Mouse (Mus musculus): Measurements from ENCODE around the gene Tmem232. TPM values are rescaled to one million over a fixed set of nuclear protein-coding genes. Genes with fewer than 3 reads are reported as not detected.
A peak's percentile ranks its signal among the peaks of the same experiment; 100 is the strongest.

Gene Tmem232
- polyA plus RNA-seq, 1 experiment from 2014 or later, result not detected

- Histone ChIP-seq H3K27ac (ENCODE audit: low read depth, low read length) (no peak overlapping the region), H3K9me3 (ENCODE audit: control insufficient read depth, low read length) (no peaks in the 10 kb centered on the region), H3K4me2 (ENCODE audit: low read depth, low read length, severe bottlenecking) (no peak overlapping the region), H3K4me1 (replicated peaks; ENCODE audit: control insufficient read depth, insufficient read depth, low read length) (no peaks in the 10 kb centered on the region), H3K27me3 (ENCODE audit: control insufficient read depth, insufficient read depth, low read length) (no peaks in the 10 kb centered on the region), H3K9ac (ENCODE audit: low read length) (no peak overlapping the region), H3K36me3 (ENCODE audit: control insufficient read depth, insufficient read depth, low read length) (no peaks in the 10 kb centered on the region), H3K4me3 (ENCODE audit: low read depth, low read length) (no peak overlapping the region)
- ATAC-seq (replicated peaks; ENCODE audit: low FRiP score), result no peak
- no peak for DNase-seq (ENCODE audit: low spot score)
- 88% methylated on average over 8 of the region's 8 CpGs for WGBS
These were observed 188.7 kb downstream of the Tmem232 start for GRCm38 (mm10) chr17:65351836-65352235.

- ATAC-seq (replicated peaks; ENCODE audit: low FRiP score), result no peak
- Histone ChIP-seq H3K4me1 (replicated peaks; ENCODE audit: control insufficient read depth, insufficient read depth, low read length) (no peaks in the 10 kb centered on the region), H3K36me3 (ENCODE audit: control insufficient read depth, insufficient read depth, low read length) (no peaks in the 10 kb centered on the region), H3K27me3 (ENCODE audit: control insufficient read depth, insufficient read depth, low read length) (no peaks in the 10 kb centered on the region), H3K4me3 (ENCODE audit: low read depth, low read length) (no peak overlapping the region), H3K9ac (ENCODE audit: low read length) (no peak overlapping the region), H3K4me2 (ENCODE audit: low read depth, low read length, severe bottlenecking) (no peak overlapping the region), H3K27ac (ENCODE audit: low read depth, low read length) (no peak overlapping the region), H3K9me3 (ENCODE audit: control insufficient read depth, low read length) (no peaks in the 10 kb centered on the region)
- DNase-seq (ENCODE audit: low spot score), result no peak
- 84% methylated on average over 4 of the region's 4 CpGs for WGBS
These were observed 200.6 kb downstream of the Tmem232 start for GRCm38 (mm10) chr17:65340016-65340415.

- H3K4me1 ChIP-seq (replicated peaks; ENCODE audit: control insufficient read depth, insufficient read depth, low read length), result no peaks in the 10 kb centered on the region
- no peak overlapping the region for H3K27ac ChIP-seq (ENCODE audit: low read depth, low read length)
- H3K9me3 ChIP-seq (ENCODE audit: control insufficient read depth, low read length), result no peaks in the 10 kb centered on the region
- no peak overlapping the region for H3K9ac ChIP-seq (ENCODE audit: low read length)
- DNase-seq (ENCODE audit: low spot score), result no peak
- no peaks in the 10 kb centered on the region for H3K36me3 ChIP-seq (ENCODE audit: control insufficient read depth, insufficient read depth, low read length)
- no peak for ATAC-seq (replicated peaks; ENCODE audit: low FRiP score)
- H3K4me3 ChIP-seq (ENCODE audit: low read depth, low read length), result no peak overlapping the region
- H3K27me3 ChIP-seq (ENCODE audit: control insufficient read depth, insufficient read depth, low read length), result no peaks in the 10 kb centered on the region
- 94% methylated on average over 7 of the region's 8 CpGs for WGBS
- no peak overlapping the region for H3K4me2 ChIP-seq (ENCODE audit: low read depth, low read length, severe bottlenecking)
These were observed 209.8 kb downstream of the Tmem232 start for GRCm38 (mm10) chr17:65330759-65331158.

GRCm38 (mm10) chr17:65325249-65325648, 215.3 kb downstream of the Tmem232 start:
- no peak overlapping the region for H3K27ac ChIP-seq (ENCODE audit: low read depth, low read length)
- no peaks in the 10 kb centered on the region for H3K27me3 ChIP-seq (ENCODE audit: control insufficient read depth, insufficient read depth, low read length)
- ATAC-seq (replicated peaks; ENCODE audit: low FRiP score) (0 out of 2 replicates have a peak, but pooled peaks have one; percentile 60), DNase-seq (ENCODE audit: low spot score) (peak; percentile 62)
- H3K4me3 ChIP-seq (ENCODE audit: low read depth, low read length), result no peak overlapping the region
- no peaks in the 10 kb centered on the region for H3K4me1 ChIP-seq (replicated peaks; ENCODE audit: control insufficient read depth, insufficient read depth, low read length)
- H3K9ac ChIP-seq (ENCODE audit: low read length), result no peak overlapping the region
- no peaks in the 10 kb centered on the region for H3K9me3 ChIP-seq (ENCODE audit: control insufficient read depth, low read length)
- WGBS, result 33% methylated on average over 2 of the region's 2 CpGs
- no peaks in the 10 kb centered on the region for H3K36me3 ChIP-seq (ENCODE audit: control insufficient read depth, insufficient read depth, low read length)
- no peak overlapping the region for H3K4me2 ChIP-seq (ENCODE audit: low read depth, low read length, severe bottlenecking)

- Histone ChIP-seq H3K4me2 (ENCODE audit: low read depth, low read length, severe bottlenecking) (no peak overlapping the region), H3K9ac (ENCODE audit: low read length) (no peak overlapping the region), H3K4me3 (ENCODE audit: low read depth, low read length) (no peak overlapping the region), H3K4me1 (replicated peaks; ENCODE audit: control insufficient read depth, insufficient read depth, low read length) (no peaks in the 10 kb centered on the region), H3K36me3 (ENCODE audit: control insufficient read depth, insufficient read depth, low read length) (no peaks in the 10 kb centered on the region), H3K27me3 (ENCODE audit: control insufficient read depth, insufficient read depth, low read length) (no peaks in the 10 kb centered on the region), H3K9me3 (ENCODE audit: control insufficient read depth, low read length) (no peaks in the 10 kb centered on the region), H3K27ac (ENCODE audit: low read depth, low read length) (no peak overlapping the region)
- DNase-seq (ENCODE audit: low spot score) (no peak), ATAC-seq (replicated peaks; ENCODE audit: low FRiP score) (no peak)
- 91% methylated on average over 6 of the region's 6 CpGs for WGBS
These were observed 220.0 kb downstream of the Tmem232 start for GRCm38 (mm10) chr17:65320623-65321022.

- H3K9ac ChIP-seq (ENCODE audit: low read length), result no peak overlapping the region
- ATAC-seq (replicated peaks; ENCODE audit: low FRiP score) (no peak), DNase-seq (ENCODE audit: low spot score) (no peak)
- H3K9me3 ChIP-seq (ENCODE audit: control insufficient read depth, low read length), result no peaks in the 10 kb centered on the region
- no peaks in the 10 kb centered on the region for H3K4me1 ChIP-seq (replicated peaks; ENCODE audit: control insufficient read depth, insufficient read depth, low read length)
- H3K27ac ChIP-seq (ENCODE audit: low read depth, low read length), result no peak overlapping the region
- no peak overlapping the region for H3K4me2 ChIP-seq (ENCODE audit: low read depth, low read length, severe bottlenecking)
- H3K36me3 ChIP-seq (ENCODE audit: control insufficient read depth, insufficient read depth, low read length), result no peaks in the 10 kb centered on the region
- H3K4me3 ChIP-seq (ENCODE audit: low read depth, low read length), result no peak overlapping the region
- H3K27me3 ChIP-seq (ENCODE audit: control insufficient read depth, insufficient read depth, low read length), result no peaks in the 10 kb centered on the region
These were observed 240.6 kb downstream of the Tmem232 start for GRCm38 (mm10) chr17:65299946-65300345.

GRCm38 (mm10) chr17:65297831-65298230, 242.8 kb downstream of the Tmem232 start:
- Histone ChIP-seq H3K27ac (ENCODE audit: low read depth, low read length) (no peak overlapping the region), H3K4me3 (ENCODE audit: low read depth, low read length) (no peak overlapping the region), H3K36me3 (ENCODE audit: control insufficient read depth, insufficient read depth, low read length) (no peaks in the 10 kb centered on the region), H3K4me1 (replicated peaks; ENCODE audit: control insufficient read depth, insufficient read depth, low read length) (no peaks in the 10 kb centered on the region), H3K4me2 (ENCODE audit: low read depth, low read length, severe bottlenecking) (no peak overlapping the region), H3K9ac (ENCODE audit: low read length) (no peak overlapping the region), H3K27me3 (ENCODE audit: control insufficient read depth, insufficient read depth, low read length) (no peaks in the 10 kb centered on the region), H3K9me3 (ENCODE audit: control insufficient read depth, low read length) (no peaks in the 10 kb centered on the region)
- WGBS, result 86% methylated on average over 5 of the region's 5 CpGs
- ATAC-seq (replicated peaks; ENCODE audit: low FRiP score) (no peak), DNase-seq (ENCODE audit: low spot score) (no peak)

GRCm38 (mm10) chr17:65252160-65252559, 288.4 kb downstream of the Tmem232 start:
- no peaks in the 10 kb centered on the region for H3K4me1 ChIP-seq (replicated peaks; ENCODE audit: control insufficient read depth, insufficient read depth, low read length)
- H3K27me3 ChIP-seq (ENCODE audit: control insufficient read depth, insufficient read depth, low read length), result no peaks in the 10 kb centered on the region
- H3K27ac ChIP-seq (ENCODE audit: low read depth, low read length), result no peak overlapping the region
- H3K9ac ChIP-seq (ENCODE audit: low read length), result no peak overlapping the region
- H3K9me3 ChIP-seq (ENCODE audit: control insufficient read depth, low read length), result no peaks in the 10 kb centered on the region
- ATAC-seq (replicated peaks; ENCODE audit: low FRiP score), result no peak
- H3K4me2 ChIP-seq (ENCODE audit: low read depth, low read length, severe bottlenecking), result no peak overlapping the region
- no peak overlapping the region for H3K4me3 ChIP-seq (ENCODE audit: low read depth, low read length)
- no peak for DNase-seq (ENCODE audit: low spot score)
- no peaks in the 10 kb centered on the region for H3K36me3 ChIP-seq (ENCODE audit: control insufficient read depth, insufficient read depth, low read length)
- 75% methylated on average over 2 of the region's 2 CpGs for WGBS

- no peaks in the 10 kb centered on the region for H3K9me3 ChIP-seq (ENCODE audit: control insufficient read depth, low read length)
- H3K36me3 ChIP-seq (ENCODE audit: control insufficient read depth, insufficient read depth, low read length), result no peaks in the 10 kb centered on the region
- H3K4me2 ChIP-seq (ENCODE audit: low read depth, low read length, severe bottlenecking), result no peak overlapping the region
- no peak overlapping the region for H3K27ac ChIP-seq (ENCODE audit: low read depth, low read length)
- no peaks in the 10 kb centered on the region for H3K27me3 ChIP-seq (ENCODE audit: control insufficient read depth, insufficient read depth, low read length)
- ATAC-seq (replicated peaks; ENCODE audit: low FRiP score) (no peak), DNase-seq (ENCODE audit: low spot score) (no peak)
- no peaks in the 10 kb centered on the region for H3K4me1 ChIP-seq (replicated peaks; ENCODE audit: control insufficient read depth, insufficient read depth, low read length)
- H3K9ac ChIP-seq (ENCODE audit: low read length), result no peak overlapping the region
- H3K4me3 ChIP-seq (ENCODE audit: low read depth, low read length), result no peak overlapping the region
- 91% methylated on average over 8 of the region's 8 CpGs for WGBS
These were observed 290.3 kb downstream of the Tmem232 start for GRCm38 (mm10) chr17:65250261-65250660.
